Mouse (Mus musculus) heart, adult 11 months (tissue): ENCODE measurements around the gene Rasgrf2.

Experiments used
- DNase-seq: peaks from one replicate; pipeline ENCODE4 v3.0.0; 2022

Gene Rasgrf2

DNA sequence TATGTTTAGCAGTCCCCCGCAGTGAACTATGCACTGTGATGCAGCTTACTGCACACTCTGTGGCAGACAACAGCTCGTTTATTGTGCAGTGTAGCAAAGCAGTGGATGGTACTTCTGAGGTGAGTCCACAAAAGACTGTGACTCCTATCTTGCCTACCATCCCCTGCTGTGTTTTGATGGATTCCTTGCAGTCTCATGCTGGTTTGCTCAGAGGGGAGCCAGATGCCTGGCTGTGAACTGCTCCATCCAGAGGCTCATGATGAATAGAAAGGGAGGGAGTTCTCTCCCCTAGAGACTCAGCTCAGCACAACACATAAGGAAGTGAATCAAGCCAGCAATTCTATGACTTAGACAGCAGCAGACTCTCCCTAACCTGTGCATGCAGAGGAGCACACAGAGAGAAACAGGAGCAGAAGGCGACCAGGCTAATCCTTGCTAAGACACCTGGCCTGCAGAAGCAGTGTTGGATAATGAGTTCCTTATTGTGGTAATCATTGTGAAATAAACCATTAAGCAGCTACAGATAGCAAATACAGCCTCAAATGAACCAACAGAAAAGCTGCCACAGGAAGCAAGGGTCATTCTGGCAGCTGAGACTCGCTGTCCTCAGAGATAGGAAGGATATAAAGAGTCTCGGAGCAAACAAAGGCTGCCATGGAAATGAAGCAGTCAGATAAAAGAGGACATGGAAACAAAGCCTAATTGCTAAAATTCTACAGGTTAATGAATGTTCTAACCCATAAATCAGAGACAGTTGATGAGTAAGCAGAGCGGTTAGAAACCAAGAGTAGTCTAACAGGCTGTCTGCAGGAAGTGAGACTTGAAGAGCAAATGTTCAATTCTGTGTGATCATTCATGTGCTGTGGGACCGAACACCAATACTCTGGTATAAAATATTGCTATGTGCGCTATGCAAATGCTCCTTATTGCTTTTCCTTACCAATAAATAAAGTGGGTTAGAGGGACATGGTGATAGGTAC is 89.6 kb downstream of the Rasgrf2 start:
- peak; percentile 86 for DNase-seq

DNA sequence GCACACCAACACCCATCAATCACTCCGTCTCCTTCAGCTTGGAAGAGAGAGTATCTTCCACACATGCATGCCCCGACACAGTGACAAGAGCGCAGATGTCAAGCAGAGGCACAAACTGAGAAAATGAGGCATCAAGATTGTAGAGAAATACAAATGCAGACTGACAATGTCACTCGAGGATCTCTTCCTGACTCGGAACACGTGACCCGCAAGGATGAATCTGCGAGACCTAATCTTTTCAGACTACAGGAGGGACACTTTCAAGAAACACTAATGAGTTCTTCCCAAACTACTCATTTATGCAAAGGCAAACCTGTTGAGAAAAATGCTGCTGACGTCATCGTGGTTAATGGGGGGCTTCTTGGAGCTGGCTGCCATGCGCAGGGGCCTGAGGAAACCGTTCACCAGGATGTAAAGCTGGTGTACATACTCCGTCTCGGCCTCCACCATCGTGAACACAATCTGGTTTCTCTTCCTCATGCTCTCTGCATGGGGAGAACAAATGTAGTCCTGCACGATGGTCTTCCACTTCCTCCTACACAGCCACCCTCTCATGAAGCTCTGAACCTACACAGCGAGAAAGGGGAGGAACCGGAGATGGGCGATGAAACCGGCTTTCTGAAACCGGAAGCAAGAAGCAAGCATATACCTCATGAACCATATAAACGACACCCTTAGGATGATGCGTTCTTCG is 100.9 kb downstream of the Rasgrf2 start:
- peak; percentile 91 for DNase-seq

DNA sequence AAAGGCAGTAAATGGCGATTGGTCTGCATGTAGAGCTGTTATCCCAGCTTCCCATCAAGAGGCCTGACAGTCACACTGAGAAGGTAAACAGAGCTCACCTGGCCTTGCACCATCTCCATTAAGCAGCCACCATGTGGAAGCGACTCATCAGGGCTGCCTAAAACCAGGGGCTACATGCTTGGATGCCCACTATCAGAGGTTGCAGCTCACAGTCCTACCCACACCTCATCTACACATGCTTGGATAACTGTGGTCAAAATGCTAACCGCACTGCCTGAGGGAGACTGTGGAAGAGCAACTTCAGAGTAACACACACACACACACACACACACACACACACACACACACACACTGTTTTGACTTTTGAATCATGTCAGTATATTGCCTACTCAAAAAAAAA is 101.8 kb downstream of the Rasgrf2 start:
- DNase-seq = peak; percentile 52

DNA sequence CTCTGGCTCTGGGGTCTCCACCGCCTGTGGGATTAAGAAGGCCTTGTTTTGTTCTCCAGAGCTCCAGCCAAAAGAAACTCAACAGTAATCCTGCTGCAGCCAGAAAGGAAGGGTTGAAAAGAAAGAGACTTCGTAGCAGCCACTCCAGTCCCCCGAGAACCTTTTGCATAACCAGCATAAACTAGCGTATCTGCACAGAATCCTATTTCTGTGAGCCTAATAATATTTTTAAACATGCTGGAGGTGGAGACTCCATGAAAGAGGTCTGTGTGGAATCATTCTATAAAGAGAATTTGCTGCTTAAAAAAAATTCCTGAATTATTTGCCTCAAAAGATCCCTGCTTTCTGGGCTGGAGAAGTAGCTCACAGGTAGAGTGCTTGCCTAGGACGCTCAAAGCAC is 103.5 kb downstream of the Rasgrf2 start:
- peak; percentile 34 for DNase-seq

DNA sequence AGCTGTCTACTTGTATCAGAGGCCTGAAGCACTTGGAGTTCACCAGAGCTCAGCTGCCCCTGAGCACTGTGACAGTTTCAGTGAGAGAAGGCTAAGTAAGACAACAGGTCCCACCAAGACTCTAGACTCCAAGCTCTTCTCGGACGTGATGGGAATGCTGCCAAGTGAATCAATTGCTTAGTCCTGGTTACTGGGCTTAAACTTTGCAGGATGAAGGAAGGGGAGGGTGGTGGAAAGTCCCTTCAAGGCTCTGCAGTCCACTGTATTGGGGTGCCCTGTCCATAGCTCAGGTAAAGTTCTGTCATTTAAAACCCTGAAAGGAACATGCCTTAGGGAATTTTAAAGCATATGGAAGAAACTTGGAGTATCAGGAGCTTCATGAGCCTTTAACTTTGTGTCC is 104.8 kb downstream of the Rasgrf2 start:
- peak; percentile 53 for DNase-seq

DNA sequence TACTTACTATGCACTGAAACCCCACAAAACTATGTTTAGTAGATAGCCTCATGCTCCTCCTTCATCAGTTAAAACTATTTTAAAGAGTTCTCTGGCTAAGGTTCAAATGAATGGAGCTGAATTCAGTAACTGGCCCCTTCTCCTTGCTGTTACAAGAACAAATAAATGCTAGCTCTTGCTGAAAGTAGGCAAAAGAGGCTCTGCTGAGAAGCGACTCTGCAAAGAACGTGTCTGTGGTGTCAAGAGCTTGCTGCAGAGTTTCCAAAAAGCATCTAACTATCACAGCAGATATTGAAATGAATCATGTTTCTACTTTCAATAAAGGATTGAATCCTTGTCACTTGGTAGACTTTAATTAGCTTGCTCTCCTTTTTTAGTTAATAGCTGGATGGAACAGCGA is 106.3 kb downstream of the Rasgrf2 start:
- no peak for DNase-seq

DNA sequence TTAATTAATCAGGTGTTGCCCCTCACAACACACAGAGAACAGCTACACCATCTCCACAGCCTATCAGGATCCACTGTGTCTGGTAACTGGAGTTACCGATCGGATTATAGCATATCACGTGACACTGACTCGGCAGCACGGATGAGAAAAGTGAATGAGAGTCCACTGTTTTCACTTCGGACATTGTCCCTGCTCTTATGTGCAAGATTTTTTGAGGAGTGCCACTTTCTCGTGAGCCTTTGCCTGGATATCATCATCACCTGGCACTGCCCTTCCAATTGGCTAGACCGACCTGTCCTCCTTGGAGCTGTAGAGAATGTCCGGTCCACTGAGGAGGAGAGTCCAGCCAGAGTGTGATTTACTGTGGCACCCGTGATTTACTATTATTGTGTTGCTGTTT is 109.3 kb downstream of the Rasgrf2 start:
- peak; percentile 67 for DNase-seq

DNA sequence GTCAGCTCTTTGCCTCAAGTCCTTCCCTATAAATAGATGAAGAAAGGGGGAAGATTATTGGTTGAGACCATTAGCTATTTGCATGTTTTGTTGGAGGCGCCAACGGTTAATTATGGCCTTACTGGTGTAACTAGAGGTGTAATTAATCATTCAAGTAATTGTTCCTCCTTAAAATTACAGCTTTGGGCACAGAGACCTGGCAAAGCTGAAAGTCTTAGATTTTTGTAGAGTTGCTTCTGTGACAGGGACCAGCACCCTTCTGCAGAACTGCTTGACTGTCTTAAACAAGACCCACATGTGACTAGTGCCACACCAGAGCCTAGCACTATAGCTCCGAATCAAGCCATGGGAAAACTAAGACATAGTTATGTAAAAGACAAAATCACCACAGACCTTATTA is 134.5 kb downstream of the Rasgrf2 start:
- DNase-seq = peak; percentile 39

DNA sequence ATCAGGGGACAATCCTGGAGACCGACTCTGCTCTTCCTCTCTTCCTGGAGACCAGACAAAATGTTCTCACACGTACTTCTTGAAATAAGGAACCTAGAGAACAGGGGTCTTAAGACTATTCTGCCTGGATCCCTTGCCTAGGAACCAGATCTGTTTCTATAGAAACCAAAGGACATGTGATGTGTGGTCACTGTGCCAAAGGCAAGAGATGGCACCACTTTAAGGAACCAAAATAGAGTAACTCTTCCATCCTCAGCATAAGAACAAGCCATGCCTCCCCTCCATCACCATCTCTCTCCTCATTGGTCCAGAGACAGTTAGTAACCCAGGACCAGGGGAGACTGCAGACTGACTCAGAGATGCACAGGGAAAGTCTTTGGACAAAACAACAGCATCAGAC is 140.0 kb downstream of the Rasgrf2 start:
- peak; percentile 31 for DNase-seq

DNA sequence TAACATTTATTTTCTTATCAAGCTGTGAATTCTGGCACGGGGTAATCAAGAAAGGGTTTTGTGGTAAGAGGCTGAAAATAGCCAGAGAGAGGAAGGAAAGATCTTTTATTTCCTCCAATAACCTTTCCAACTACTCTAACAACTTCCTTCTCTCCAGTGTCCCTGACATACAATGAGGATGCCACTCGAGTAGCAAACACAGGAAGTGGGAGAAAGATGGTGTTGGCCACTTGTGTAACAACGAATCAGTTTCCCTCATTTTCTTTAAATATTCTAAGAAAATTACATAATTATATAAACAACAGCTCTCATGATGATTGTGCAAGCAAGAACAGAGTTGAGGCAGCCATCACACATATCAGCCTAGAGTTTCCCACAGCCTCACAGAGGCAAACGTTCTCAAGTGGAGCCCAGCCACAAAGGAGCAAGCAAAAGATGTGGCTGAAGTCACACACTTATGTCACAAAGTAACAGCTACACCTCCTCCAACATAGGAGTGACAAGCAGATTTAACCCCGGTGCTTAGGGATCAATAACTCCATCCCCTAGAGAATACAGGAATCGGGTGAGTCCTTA is 140.7 kb downstream of the Rasgrf2 start:
- DNase-seq = peak; percentile 80

DNA sequence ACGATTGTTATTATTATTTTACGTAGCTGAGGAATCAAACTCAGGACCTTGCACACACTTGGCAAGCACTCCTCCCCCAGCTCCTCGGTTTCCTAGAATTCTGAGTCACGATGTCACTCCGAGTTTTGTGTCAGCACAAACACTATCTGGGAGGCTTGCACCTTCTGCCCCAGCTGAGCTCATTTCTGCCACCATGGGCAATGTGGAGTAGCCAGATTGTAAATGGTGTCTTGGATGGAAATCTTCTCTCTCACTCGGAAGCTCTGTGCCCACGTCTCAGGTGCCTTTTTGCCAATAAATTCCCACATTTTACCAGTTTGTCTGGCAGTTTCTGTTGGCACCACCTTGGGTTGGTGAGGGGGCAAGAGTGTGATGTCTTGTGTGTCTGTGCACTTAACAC is 143.1 kb downstream of the Rasgrf2 start:
- DNase-seq = no peak

DNA sequence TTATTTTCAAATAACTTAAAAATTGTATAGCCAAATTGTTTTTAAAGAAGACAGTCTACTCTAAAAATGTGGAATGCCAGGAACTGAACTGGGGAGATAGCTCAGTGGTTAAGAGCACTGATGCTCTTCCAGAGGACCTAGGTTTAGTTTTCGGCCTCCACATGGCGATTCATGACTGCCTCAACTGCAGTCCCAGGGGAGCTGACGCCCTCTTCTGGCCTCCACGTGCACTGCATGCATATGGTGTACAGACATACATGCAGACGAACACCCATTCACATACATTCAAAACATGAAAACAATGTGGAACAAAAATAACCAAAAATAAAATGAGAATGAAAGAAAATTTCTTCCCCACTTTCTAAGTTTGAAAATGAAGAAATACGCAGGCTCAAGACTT is 144.5 kb downstream of the Rasgrf2 start:
- DNase-seq = no peak

DNA sequence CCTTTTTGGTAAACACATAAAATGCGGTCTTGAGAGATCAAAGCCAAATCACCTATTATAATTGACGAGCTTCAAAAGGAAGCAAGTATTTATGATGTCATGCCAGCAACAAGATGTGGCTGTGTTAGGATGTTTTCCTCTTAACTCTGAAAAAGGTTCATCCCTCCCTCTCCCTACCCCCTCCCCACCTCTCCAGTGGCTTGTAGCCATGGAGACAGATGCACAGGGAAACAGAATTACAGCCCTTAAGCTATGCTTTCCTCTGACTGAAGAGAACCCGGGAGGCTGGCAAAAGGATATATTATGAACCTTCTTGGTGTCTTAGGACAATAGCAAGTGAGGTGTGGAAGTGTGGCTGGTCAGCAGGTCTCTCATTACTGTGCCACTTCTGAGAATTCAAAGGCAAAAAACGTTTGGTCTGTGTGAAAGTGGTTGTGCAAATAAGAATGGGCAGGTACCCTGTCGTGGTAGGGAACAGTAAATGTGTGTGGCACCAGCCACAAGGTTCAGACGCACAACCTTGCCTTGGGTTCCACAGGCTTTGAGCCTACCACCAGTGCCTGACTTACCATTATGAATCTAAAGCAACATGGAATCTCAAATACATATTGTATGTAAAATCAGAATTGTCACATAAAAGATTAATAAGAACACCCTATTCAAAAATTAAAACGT is 145.4 kb downstream of the Rasgrf2 start:
- no peak for DNase-seq

DNA sequence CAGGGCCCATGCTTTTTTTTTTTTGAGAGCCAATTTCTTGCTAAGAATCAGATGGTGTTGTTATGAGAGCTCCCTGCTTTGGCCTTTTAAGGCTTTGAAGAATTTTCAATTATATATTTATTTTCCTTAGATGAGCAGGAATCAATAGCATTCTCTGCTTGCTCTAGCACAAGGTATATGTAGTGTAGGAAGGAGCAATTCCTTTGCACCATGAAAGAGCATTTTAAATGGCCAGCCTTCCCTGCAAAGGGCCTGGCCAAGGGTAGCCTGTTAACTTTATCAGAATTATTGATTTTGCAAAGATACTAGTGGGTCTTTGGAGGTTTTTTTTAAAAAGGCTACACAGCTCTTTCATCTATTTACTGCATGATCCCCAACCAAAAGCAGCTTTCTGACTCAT is 146.4 kb downstream of the Rasgrf2 start:
- no peak for DNase-seq

DNA sequence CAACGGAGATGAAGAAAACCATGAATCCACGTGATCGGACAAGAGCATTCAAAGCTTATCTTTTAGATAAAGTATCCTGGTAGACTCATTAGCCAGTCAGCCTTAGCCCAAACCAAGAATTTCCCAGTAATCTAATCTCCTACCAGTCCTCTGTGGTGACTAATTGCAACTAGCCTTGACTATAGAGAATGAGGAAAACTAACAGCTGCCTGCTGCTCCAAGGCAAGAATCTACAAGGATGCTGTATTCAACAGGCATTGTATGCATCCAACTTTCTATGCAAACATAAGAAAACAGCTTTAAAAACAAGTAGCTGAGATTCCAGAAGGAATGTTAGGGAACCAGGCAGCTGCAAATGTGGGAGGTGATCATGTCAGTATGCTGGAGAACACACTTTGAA is 149.4 kb downstream of the Rasgrf2 start:
- no peak for DNase-seq

DNA sequence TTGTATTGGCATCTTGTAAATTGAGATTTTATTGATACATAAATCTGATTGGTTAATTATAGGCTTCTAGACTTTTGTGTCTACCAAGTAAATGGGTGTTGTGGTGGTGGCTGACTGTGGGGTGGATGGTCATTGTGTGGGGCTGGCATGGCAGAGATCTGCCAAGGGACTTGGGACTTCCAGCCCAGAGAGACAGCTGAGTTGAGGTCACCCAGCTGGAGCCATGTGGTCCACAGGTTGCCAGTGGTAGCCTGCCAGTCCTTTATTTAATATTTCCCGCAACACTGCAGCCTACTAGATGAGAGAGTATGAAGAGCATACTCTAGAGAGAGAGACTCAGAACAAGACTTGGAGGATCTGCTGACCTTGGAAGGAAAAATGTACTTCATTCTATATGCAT is 150.0 kb downstream of the Rasgrf2 start:
- no peak for DNase-seq

DNA sequence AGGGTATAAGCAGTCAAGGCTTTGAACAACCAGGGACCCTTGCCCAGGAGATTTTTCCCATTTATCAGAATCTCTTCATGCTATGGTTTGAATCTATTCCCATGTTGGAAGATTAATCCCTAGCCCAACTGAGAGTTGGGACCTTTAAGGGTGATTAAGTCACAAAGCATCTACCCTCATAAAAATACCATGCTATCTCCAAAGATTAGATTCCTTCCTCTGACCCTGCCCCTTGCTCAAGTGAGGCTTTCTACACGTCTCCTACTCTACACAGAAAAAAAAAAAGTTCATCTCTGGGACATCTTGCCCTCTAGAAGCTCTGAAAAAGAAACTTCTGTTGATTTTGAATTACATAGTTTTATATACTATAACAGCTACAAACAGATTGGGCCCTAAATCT is 154.5 kb downstream of the Rasgrf2 start:
- peak; percentile 8 for DNase-seq

DNA sequence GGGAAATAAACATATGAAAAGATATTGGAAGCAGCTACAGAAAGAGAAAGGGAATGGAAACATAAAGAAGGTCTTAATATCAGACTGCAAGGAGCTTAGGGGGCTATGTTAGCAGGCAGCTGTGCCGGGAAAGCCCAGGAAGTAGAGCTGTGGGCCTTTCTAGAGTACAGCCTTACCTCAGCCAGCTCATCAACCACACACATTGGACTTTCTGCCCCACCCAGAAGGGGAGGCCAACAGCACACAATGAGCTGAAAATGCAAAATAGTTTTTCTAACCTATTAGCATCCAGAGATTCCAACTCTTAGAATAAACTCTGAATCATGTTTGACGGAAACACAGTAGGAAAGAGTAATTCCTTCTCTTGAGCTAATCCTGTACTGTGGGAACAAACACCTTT is 154.9 kb downstream of the Rasgrf2 start:
- no peak for DNase-seq

DNA sequence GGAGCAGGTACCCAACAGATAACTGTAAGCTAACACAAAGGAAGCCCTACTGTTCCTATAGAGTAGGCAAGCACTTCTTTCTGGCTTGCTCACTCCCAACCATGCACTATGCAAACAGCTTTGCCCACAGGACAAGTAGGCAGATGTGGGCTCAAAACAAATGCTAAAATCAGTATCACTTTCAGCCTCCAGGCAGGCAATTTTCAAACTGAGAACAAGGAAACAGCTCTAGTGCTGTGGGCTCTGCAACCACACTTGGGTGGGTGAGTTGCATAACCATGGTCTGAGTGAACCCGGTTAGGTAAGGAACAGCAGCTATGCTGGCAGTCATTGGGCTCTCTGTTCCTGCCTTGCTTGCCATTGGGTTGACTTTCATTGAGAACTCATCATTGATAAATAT is 157.3 kb downstream of the Rasgrf2 start:
- DNase-seq = no peak

DNA sequence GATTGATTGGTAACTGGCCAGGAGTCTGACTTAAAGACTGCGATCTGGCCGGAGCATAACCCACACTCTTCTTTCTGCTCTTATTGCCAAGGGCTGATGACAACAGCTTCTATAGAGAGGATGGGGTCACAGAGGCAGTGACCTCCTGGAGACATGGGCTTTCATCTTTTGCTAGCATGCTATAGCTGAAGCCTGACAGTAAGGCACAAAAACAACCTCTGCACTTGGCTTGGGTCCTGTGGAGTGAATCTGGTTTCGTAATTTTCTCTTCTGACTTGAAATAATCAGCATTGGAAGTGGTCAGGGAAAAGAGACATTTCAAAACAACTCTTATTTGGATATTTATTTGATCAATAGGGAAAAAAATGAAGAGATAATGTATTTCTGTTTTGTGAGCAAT is 160.2 kb downstream of the Rasgrf2 start:
- peak; percentile 82 for DNase-seq

DNA sequence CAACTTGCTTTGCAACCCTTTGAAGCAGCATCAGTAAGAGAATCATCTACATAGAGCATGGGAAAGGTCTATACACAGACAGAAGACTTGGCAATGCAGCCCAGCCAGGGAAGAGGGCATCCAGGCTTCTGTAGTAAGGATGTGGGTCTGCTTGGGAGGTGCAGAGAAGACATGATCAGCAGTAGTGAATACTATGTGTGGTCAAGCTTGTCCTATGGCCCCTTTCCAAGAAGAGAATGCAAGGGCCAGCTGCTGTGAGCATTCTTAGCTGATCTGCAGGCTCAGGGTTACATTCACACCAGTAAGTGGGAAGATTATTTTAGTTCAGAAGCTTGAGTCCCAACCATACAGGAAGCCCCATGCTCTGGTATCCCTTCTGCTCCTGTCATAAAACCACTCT is 175.0 kb downstream of the Rasgrf2 start:
- DNase-seq = no peak

DNA sequence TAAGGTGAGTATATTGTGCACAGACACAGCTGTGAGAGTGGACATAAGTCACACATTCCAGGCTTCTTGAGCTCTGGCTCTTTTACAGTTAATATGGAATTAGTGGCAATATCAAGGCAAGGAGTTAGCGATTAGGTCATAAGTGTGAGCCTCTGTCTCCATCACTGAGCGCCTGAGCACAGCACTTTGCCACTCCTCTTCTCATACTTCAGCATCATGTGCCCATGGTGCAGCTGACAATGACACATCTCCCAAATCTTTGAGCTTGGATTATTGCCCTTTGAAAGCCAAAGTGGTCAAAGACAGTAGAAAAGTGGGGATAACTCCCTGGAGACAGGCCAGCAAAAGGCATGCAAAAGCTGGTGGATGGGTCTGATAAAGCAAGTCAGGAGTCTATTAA is 175.8 kb downstream of the Rasgrf2 start:
- no peak for DNase-seq

DNA sequence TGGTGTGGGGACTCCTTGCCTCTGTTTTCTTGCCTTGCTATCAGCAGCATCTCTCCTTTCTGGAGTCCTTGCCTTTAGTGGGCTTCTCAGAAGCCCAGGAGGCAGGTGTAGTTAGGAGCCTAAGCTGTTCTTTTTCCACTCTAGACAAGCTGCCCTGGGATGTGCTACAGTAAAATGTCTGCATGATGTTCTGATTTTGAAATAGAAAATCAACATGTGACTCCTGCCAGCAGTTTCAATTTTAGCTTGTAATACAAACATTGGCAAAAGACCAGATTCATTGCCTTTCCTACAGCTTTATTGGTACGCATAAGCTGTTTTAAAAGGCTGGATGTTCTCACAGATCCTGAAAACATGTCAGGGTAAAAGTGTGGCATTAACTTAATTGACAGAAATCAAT is 176.3 kb downstream of the Rasgrf2 start:
- DNase-seq = no peak
